Mouse (Mus musculus) left cerebral cortex, postnatal 14 days (tissue): ENCODE results near the gene Golga5. TPM values are rescaled to one million over a fixed set of nuclear protein-coding genes. Genes with fewer than 3 reads are reported as not detected.
"Not testable (repeated sequence)": the region's sequence is repeated elsewhere in the genome, so short reads cannot be mapped to it uniquely, and the experiment has no call there.

Experiments
- DNase-seq, 2 experiments: peaks; one replicate each; pipeline ENCODE4 v3.0.0; 2021 to 2022; ENCODE audit warnings: low spot score in 2 of 2, mixed read lengths in 1 of 2
- intact Hi-C: fragments of 180-260 bp; cut with DNase I; formaldehyde crosslinking; loops from one replicate; pipeline ENCODE4 v1.15.1; 2025
- total RNA-seq, 2 experiments: library from RNA; stranded (reverse); gene quantifications; 2 replicates each; pipeline ENCODE4 v1.2.3; 2021

The Golga5 gene
- total RNA-seq, 2 experiments from 2014 or later: 25.1 to 28.2 TPM

GRCm38 (mm10) chr12:102441141-102441540 is 27.8 kb upstream of the Golga5 start:
- DNase-seq: no peak
- intact Hi-C loops: no loop called here

DNA sequence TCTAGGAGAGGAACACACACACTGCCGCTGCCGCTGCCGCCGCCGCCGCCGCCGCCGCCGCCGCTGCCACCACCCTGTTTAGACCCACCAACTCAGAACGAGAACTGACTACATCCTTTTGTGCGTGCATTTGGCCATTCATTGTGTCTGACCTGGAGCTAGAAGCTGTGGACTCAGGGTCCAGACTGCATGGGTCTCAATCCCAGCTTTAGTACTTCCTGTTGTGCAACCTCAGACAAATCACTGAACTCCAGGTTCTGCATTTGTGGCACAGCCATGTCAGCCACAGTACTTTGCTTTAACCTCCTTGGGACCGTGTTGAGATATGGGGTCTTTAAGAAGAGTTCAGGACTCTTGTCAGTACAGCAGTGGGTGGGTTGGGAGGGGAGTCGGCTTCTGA is 26.3 kb upstream of the Golga5 start:
- intact Hi-C loops: no loop called here
- DNase-seq: no peak

DNA sequence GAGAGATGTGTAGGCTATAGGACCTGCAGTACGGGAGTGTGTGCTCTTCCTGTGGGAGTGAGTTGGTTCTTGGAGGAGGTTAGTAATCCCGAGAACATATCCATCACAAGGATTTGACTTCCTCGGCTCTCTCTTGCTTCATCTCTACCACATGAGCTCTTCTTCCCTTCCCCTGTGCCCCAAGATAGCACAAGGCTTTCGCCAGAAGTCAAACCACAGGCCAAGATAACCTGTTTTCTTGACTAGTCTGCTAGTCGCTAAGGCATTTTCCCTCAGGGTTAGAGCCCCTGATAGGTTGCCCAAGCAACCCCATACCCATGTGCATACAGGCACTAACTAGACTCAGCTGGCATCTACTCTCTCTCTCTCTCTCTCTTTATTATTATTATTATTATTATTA is 25.3 kb upstream of the Golga5 start:
- intact Hi-C loops: no loop called here
- no peak for DNase-seq

DNA sequence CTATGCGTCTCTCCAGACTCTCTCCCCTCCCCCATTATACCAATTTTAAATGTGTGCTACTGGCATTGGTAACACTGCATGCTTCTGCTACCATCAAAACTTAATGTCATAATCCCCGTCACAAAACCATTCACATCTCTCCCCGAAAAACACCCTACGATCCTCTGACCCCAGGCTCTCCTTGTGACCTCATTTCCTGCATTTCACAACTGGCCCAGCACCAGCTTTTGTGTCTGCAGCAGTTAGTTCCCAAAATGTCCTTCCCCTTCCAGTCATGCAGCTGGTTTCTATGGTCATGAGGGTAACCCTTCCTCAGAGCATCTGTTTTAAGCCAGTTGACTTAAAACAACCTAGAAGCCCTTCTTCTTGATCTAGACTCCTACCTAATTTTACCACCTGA is 23.5 kb upstream of the Golga5 start:
- intact Hi-C loops: no loop called here
- no peak for DNase-seq

- no peak for DNase-seq
- intact Hi-C loops: no loop called here
These were observed 18.5 kb upstream of the Golga5 start for GRCm38 (mm10) chr12:102450437-102450836.

DNA sequence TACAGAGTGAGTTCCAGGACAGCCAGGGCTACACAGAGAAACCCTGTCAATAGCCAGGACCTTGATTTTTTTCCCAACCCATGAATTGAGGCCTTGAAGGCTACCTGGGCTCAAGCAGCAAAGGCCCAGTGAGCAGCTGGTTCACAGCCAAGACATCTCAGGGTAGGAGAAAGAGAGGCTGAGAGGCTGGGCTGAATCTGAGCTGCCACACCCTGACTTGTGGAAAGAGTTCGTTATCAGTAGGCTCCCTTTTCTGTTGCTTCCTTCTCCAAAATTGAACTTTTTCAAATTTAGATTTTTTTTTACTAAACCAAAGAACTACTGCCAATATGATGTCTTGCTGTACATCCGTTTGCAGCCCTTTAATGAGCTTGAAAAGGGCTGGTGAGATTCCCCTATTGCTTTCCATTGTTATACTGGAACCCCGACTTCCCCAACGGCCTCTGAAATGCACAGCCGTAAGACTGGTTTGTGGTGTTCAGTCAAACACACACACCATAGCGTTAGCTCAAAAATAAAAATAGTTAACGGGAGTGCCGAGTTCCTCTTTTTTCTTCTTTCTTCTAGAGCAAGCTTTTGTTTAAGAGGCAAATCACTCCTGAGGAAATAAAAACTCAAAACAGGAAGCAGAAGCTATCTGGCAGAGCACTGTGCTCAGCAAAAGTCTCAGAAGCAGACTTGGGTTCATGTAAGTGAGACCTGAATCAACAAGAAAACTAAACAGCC is 17.6 kb upstream of the Golga5 start:
- intact Hi-C loops: no loop called here
- DNase-seq: peak in 1 of 2 experiments; percentile 49

DNA sequence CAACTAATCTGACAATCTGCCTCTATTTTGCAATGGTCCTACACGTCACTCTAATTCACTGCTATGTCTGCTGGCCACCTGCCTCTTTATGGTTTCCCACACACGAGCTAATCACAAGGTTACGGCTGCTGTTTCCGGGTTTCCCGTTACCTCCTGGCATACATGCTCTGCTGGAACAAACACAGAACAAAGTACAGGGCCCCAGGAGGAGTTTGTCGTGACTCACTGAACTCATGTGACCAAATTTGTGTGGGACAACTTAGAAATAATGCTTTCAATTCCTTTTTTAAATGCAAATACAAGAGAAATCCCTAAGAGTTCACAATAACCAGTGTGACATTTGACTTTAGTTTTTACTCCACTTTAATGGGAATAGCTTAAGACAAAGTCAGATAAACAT is 15.4 kb upstream of the Golga5 start:
- intact Hi-C loops: no loop called here
- DNase-seq: no peak

GRCm38 (mm10) chr12:102456467-102457193 is 12.3 kb upstream of the Golga5 start:
- no peak for DNase-seq
- intact Hi-C loops: no loop called here

DNA sequence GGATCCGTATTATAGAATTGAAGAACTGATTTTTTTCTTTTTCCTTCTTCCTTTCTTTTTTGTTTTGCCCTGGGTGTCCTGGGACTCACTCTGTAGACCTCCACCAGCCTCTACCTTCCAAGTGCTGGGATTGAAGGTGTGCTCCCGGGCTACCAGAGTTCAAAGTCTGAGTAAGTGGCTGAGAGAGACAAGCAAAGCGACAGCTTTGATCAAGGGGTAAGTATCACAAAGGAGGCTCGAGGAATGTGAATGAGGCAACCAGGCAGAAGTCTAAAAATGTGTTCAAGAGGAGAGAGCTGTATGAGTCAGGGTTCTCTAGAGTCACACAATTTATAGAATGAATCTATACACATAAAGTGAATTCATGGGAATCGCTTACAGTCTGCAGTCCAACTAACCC is 8.9 kb upstream of the Golga5 start:
- intact Hi-C loops: loop anchor here (5.0 kb wide), 1 partner anchor 473 kb away; no protein-coding TSS in a partner anchor

DNA sequence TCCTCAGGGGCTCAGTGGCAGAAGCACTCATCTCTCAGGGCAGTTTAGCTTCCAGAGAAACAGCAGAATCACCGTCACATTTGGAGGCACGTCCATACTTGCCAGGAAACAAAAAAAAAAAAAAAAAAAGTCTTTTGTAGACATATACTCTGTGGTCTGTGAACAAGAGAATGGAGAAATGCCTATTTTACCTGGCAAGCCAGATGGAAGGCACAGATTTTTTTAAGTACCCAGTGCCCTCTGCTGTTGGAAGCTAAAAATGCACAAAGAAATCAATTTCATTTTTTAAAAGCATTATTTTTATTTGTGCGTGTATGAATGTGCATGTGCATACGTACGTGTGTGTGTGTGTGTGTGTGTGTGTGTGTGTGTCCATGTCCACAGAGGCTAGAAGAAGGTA is 7.8 kb upstream of the Golga5 start:
- intact Hi-C loops: loop anchor here (1.0 to 5.0 kb wide), 2 partner anchors 73 to 474 kb away; no protein-coding TSS in a partner anchor
- no peak for DNase-seq

More for the DNA sequence above, 8.9 kb upstream of the Golga5 start:
- DNase-seq: no peak

DNA sequence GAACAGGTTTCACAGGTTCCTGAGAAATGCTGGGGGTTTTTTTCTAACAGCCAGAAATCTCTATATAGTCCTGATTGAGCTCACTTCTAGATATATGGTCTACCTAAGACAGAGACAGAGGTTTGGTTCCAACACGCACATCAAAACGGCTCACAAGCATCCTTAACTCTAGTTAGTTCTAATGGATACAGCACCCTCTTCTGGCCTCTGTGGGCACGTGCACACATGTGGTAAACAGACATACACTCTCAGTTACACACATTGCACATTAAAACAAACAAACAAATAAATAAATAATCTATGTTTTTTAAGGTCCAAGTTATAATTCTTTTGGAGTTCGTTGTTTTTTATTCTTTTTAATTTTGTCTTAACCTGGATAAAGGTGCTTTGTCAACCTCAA is 4.3 kb upstream of the Golga5 start:
- no peak for DNase-seq
- intact Hi-C loops: loop anchor here (5.0 kb wide), 1 partner anchor 477 kb away; no protein-coding TSS in a partner anchor

DNA sequence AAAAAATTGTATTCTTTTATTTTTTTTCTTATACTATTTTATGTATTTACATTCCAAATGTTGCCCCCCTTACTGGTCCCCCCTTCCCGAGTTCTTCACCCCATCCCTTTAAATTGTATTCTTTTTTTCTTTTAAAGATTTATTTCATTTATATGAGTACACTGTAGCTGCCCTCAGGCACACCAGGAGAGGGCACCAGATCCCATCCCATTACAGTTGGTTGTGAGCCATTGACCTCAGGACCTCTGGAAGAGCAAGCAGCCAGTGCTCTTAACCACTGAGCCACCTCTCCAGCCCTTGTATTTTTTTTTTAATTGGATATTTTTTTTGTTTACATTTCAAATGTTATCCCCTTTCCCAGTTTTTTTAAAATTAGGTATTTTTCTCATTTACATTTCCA is 799 bp upstream of the Golga5 start:
- intact Hi-C loops: no loop called here
- DNase-seq: no peak

DNA sequence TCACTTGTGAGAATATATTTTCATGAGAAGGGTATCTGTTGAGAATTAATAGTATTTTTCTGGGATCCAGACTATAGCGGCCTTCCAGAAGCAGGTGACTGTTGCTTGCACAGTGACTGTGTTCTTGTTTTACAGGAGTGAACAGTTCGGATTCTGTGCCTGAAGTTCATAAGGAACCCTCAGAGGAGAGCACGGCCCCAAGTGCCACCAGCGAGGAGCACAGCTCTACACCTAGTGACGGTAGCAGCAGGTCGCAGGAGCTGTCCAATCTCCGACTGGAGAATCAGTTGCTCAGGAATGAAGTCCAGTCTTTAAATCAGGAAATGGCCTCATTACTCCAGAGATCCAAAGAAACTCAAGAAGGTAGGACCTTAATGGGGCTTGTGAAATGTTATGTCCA is 5.5 kb downstream of the Golga5 start:
- DNase-seq: no peak
- intact Hi-C loops: no loop called here

- no peak for DNase-seq
- intact Hi-C loops: loop anchor here (5.0 kb wide), 1 partner anchor 237 kb away; no protein-coding TSS in a partner anchor
These were observed 11.5 kb downstream of the Golga5 start for GRCm38 (mm10) chr12:102480481-102480880.

DNA sequence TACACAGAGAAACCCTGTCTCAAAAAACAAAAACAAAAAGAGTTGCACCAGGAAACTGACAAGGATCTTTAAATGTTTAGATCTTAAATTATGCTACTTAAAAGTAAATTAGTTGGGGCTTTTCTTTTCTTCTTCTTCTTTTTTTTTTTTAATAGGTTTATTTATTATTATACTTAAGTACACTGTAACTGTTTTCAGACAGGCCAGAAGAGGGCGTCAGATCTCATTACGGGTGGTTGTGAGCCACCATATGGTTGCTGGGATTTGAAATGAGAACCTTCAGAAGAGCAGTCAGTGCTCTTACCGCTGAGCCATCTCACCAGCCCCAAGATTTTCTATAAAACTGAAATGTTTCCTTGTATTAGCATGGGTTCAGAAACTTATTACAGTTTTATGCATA is 16.0 kb downstream of the Golga5 start:
- intact Hi-C loops: loop anchor here (5.0 kb wide), 1 partner anchor 232 kb away; no protein-coding TSS in a partner anchor
- no peak for DNase-seq

- no peak for DNase-seq
- intact Hi-C loops: no loop called here
These were observed 23.0 kb downstream of the Golga5 start for GRCm38 (mm10) chr12:102491911-102492310.

GRCm38 (mm10) chr12:102495754-102496153 is 26.8 kb downstream of the Golga5 start:
- DNase-seq, intact Hi-C loops: not testable (repeated sequence)

DNA sequence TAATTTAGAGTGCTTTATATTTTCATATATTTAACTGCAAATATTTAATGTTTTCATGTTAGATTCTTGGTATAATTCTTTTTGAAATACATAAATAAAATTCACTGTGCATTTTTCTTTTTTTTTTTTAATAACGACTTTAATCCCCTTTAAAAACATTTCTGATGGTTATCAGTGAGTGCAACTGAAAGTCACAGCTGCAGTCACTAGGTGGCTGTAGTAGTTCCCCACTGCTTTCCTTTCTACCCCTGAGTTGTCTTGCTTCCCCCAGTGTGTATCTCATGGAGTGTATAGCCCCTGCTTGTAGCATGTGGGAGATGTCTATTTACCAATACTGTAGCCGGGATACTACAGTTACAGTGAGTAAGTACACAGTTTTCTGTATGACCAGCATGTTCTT is 29.0 kb downstream of the Golga5 start:
- intact Hi-C loops: no loop called here
- DNase-seq: no peak

DNA sequence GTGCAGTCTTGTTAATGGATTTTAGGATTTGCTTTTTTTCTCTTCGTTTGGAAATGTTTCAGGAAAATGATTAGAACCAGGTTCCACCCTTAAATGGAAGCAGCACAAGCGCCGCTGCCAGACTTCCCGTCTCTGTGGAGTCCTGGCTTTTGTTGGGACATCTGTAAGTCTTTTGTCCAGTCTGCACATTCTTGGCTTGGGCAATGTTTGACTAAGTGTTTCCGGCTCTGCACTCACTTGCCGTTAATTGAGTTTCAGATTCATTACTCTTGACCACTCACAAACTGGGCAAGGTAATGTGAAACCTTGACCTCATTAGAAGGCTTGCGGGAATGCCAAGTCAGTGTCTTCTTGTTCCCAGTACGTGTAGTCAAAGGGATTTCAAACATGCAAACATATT is 29.8 kb downstream of the Golga5 start:
- DNase-seq: no peak
- intact Hi-C loops: no loop called here

DNA sequence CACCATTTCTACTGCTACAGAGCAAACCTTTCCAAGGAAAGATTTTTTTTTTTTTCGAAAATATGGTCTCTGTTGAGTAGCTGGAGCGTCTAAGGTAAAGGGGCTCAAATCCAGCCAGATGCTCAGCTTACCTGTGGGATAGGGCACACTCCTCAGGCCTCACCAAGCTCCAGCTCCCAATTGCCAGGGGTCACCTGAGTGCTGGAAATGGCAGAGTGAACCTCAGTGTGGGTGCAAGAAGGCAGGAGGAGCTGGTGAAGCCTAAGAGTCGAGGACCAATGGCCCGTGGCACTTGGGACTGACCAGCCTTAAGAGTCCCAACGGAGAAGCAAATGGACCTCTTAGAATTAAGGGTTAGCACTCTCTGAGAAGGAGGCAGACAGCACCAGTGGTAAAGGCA is 30.3 kb downstream of the Golga5 start:
- DNase-seq: no peak
- intact Hi-C loops: no loop called here

- intact Hi-C loops: no loop called here
These were observed 30.8 kb downstream of the Golga5 start for GRCm38 (mm10) chr12:102499723-102500122.

More at GRCm38 (mm10) chr12:102499723-102500122, 30.8 kb downstream of the Golga5 start:
- DNase-seq: no peak
